Mouse (Mus musculus) olfactory bulb, adult 2 months (tissue): ENCODE results near the gene Cx3cl1.

Experiments
- CTCF ChIP-seq: fragments of 200-500 bp; IDR thresholded peaks from 2 replicates; pipeline ENCODE4 v1.5.1; 2012; ENCODE audit warnings: low read depth, mild to moderate bottlenecking, low read length, moderate library complexity; ENCODE audit not compliant: insufficient read depth
- POLR2A ChIP-seq: fragments of 200-500 bp; IDR thresholded peaks from 2 replicates; pipeline ENCODE4 v1.6.1; 2012; ENCODE audit warnings: mild to moderate bottlenecking, low read depth, low read length, moderate library complexity; ENCODE audit not compliant: insufficient read depth

DNA sequence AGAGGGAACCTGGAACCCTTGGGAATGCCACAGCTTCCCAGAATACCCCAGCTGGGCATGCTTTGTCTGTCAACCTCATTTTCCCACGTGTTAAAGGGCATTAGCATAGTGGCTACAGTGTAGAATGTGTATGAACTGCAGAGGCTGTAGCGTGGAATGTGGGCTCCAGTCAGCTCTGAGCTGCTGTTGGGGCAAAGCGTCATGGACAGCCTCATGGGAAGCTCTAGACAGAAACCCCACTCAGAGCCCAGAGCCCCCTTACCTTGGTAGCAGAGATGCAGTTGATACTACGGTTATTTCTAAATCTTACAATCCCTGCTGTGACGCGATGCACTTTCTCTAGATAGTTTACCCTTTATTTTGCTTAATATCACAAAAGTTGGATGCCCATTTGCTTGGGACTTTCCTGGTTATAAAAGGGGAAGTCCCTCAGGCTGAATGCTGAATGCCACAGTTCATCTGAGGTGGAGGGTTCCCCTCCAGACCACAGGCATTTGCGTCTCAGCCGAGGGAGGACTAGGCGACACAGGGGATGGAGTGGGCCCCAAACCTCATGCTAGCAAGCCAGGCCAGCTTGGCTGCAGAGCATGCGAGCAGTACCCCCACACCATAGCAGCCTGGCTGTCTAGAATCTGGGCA is 7.2 kb downstream of the Cx3cl1 start:
- no peak for TF ChIP-seq CTCF
- TF ChIP-seq POLR2A, result no peak
